Mouse (Mus musculus) hindbrain, embryonic 13.5 days (tissue): ENCODE data around the gene Hoxa11. TPM values are rescaled to one million over a fixed set of nuclear protein-coding genes. Genes with fewer than 3 reads are reported as not detected.

Experiments
- ATAC-seq: fragments of 200-750 bp; cut with Nextera tagmentation; 2 replicates; pipeline ENCODE4 v1.8.0; 2017; ENCODE audit warnings: moderate TSS enrichment; ENCODE audit not compliant: low FRiP score
- H3K27ac ChIP-seq: fragments of 300-500 bp; sonication (generic); 2 replicates; pipeline ENCODE4 v1.5.1; 2015; ENCODE audit warnings: inconsistent platforms, mild to moderate bottlenecking, moderate library complexity
- H3K27me3 ChIP-seq: fragments of 300-500 bp; sonication (generic); 2 replicates; pipeline ENCODE4 v1.6.1; 2015; ENCODE audit warnings: mild to moderate bottlenecking, inconsistent platforms
- H3K36me3 ChIP-seq: fragments of 300-500 bp; sonication (generic); 2 replicates; pipeline ENCODE4 v1.6.1; 2015; ENCODE audit warnings: mild to moderate bottlenecking, inconsistent platforms
- H3K4me1 ChIP-seq: fragments of 300-500 bp; sonication (generic); replicated peaks from 2 replicates; pipeline ENCODE4 v1.6.1; 2015; ENCODE audit warnings: inconsistent platforms
- H3K4me2 ChIP-seq: fragments of 300-500 bp; sonication (generic); 2 replicates; pipeline ENCODE4 v1.6.1; 2015; ENCODE audit warnings: inconsistent platforms, mild to moderate bottlenecking, moderate library complexity
- H3K4me3 ChIP-seq: fragments of 300-500 bp; sonication (generic); 2 replicates; pipeline ENCODE4 v1.5.1; 2015; ENCODE audit warnings: mild to moderate bottlenecking, inconsistent platforms
- H3K9ac ChIP-seq: fragments of 300-500 bp; sonication (generic); 2 replicates; pipeline ENCODE4 v1.6.1; 2015; ENCODE audit warnings: mild to moderate bottlenecking, inconsistent platforms
- H3K9me3 ChIP-seq: fragments of 300-500 bp; sonication (generic); 2 replicates; pipeline ENCODE4 v1.6.1; 2016; ENCODE audit warnings: inconsistent platforms
- WGBS: fragments of 180-500 bp; shearing (Covaris S2); methylation state at CpG from one replicate; pipeline ENCODE4 v1.1.7; 2015; 5-methylcytosine and 5-hydroxymethylcytosine counted together
- polyA plus RNA-seq: library from polyadenylated mRNA; unstranded; fragments of >200 nt; fragmentation: Nextera tagmentation; extraction: Ambion mirVana; gene quantifications from 2 replicates; pipeline ENCODE4 v1.2.1, GENCODE M21; 2015

Hoxa11 gene
- polyA plus RNA-seq, 1 experiment from 2014 or later: not detected

DNA sequence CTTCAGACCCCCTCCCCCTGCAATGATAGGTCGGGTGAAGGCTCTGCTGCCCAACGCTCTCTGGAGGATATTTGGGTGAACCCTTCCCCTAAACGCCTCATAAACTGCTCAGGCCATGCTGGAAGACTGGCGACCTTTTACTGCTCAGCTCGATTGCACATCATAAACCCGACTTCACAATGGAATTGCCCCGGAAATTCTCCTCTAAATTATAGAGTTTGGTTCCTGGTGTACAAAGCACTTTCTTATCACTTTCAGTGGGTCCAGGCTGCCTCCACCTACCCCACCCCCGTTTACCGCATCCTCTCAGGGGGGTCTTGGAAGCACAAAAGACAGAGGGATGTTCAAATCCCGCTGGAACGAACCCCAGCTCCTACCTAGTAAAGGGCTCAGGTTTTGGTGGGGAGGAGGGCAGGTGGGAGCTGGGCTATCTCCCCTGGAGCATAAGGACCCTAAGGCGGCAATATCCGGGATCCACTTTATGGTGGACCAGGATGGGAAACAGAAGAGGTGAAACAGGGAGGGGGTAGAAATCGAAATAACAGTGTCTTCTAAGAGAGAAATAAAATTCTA lies 26.9 kb downstream of the Hoxa11 start:
- Histone ChIP-seq H3K36me3 (no peaks in the 10 kb centered on the region), H3K9ac (no peak overlapping the region), H3K27ac (no peak overlapping the region), H3K9me3 (no peaks in the 10 kb centered on the region), H3K4me2 (no peak overlapping the region), H3K4me3 (no peak overlapping the region), H3K4me1 (peaks cover 21% of the 10 kb centered on the region), H3K27me3 (peaks cover 100% of the 10 kb centered on the region)
- no peak for ATAC-seq
- 8% methylated on average over 14 of the region's 14 CpGs for WGBS

DNA sequence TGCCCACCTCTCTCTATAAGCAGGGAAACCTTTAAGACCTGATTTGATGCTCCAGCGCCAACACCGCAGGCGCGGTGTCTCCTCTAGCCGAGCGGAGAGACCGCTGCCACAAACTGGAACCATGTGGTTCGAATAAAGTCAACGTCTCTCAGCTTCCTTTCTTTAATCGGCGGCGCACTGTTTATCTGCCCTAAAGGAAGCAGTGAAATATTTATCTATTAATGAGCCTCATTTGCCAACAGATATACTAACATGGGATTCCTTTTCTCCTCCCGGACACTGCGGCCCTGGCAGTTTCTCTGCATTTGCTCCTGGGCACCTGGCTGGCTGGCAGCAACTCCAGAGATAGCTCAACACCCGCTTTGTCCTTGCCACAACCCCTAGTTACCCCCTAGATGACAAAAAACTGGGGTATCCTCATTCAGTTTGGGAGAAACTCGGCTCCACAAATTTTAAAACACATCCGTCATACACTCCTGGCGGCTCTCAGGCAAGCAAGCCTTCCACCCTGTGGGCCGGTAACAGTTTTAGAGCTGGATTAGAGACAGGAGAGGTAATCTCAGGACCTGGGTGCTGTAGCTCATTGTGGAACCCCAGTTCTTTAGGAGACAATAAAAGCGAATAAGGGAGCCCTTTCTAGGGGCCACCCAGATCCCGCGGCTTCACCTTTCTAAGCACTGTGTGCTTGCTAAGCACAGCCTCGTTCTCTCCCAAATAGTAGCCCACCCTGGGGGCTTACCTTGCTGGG lies 27.5 kb downstream of the Hoxa11 start:
- H3K4me3 ChIP-seq: peak overlapping the region; percentile 33
- H3K27ac ChIP-seq: no peak overlapping the region; the same call in 1 of the 2 replicates
- H3K9ac ChIP-seq: no peak overlapping the region
- H3K27me3 ChIP-seq: peaks cover 100% of the 10 kb centered on the region
- no peaks in the 10 kb centered on the region for H3K9me3 ChIP-seq
- peak overlapping the region; percentile 44 for H3K4me2 ChIP-seq
- H3K36me3 ChIP-seq: no peaks in the 10 kb centered on the region
- peaks cover 22% of the 10 kb centered on the region for H3K4me1 ChIP-seq
- 5% methylated on average over 23 of the region's 23 CpGs for WGBS
- ATAC-seq: no peak

DNA sequence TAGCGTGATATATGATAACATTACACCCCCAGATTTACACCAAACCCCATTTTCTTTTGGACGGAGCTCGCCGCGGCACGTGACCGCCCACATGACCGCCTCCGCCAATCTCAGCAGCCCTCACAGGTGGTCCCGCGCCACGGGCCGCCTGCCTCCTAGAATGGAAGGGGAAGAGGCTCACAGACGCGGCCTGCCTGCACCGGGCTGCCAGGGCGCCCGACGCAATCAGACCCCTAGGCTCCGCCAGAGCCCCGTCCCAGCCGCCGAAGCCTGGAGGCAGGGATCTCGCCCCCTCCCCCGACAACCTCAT lies 28.2 kb downstream of the Hoxa11 start:
- H3K9ac ChIP-seq: no peak overlapping the region
- peak; percentile 46; the same call in 1 of the 2 replicates for ATAC-seq

DNA sequence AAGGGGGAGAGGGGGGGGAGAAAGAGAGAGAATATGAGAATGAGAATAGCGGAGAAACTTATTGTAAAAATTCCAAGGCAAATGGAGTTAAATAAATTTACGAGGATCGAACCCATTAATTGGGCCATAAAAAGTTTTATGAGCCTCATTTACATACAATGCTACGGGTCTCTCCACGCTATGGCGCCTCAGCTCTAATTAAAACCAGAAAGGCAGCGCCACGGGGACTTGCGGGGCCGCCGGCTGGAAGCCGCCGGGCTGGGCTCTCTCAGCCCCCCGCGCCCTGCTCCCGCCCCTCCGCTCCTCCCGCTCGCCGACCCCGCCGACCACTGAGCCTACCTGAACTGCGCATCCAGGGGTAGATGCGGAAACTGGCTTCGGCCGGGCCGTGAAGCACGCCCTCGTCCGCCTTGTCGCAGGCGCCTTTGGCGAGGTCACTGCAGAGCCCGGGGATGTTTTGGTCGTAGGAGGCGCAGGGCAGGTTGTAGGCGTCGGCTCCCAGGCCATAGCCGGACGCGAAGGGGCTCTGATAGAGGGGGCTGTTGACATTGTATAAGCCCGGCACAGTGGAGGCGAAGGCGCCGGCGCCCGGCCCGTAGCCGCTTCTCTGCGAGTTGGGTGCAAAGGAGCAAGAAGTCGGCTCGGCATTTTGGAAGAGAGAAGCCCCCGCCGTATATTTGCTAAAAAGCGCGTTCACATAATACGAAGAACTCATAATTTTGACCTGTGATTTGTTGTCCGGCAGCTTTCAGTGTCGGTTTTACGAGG lies 28.7 kb downstream of the Hoxa11 start:
- WGBS: 2% methylated on average over 60 of the region's 60 CpGs
- H3K4me3 ChIP-seq: peak overlapping the region; percentile 33
- H3K27ac ChIP-seq: peak overlapping the region; percentile 48; the same call in 1 of the 2 replicates
- peaks cover 33% of the 10 kb centered on the region for H3K4me1 ChIP-seq
- ATAC-seq: no peak
- peak overlapping the region; percentile 63 for H3K9ac ChIP-seq
- peaks cover 100% of the 10 kb centered on the region for H3K27me3 ChIP-seq
- H3K36me3 ChIP-seq: no peaks in the 10 kb centered on the region
- no peaks in the 10 kb centered on the region for H3K9me3 ChIP-seq
- H3K4me2 ChIP-seq: peak overlapping the region; percentile 44

More for the DNA sequence above, 28.2 kb downstream of the Hoxa11 start:
- H3K4me1 ChIP-seq: peaks cover 28% of the 10 kb centered on the region
- peaks cover 100% of the 10 kb centered on the region for H3K27me3 ChIP-seq
- H3K4me3 ChIP-seq: peak overlapping the region; percentile 33
- H3K27ac ChIP-seq: no peak overlapping the region
- peak overlapping the region; percentile 44 for H3K4me2 ChIP-seq
- under 1% methylated on average over 24 of the region's 25 CpGs for WGBS
- H3K36me3 ChIP-seq: no peaks in the 10 kb centered on the region
- no peaks in the 10 kb centered on the region for H3K9me3 ChIP-seq

DNA sequence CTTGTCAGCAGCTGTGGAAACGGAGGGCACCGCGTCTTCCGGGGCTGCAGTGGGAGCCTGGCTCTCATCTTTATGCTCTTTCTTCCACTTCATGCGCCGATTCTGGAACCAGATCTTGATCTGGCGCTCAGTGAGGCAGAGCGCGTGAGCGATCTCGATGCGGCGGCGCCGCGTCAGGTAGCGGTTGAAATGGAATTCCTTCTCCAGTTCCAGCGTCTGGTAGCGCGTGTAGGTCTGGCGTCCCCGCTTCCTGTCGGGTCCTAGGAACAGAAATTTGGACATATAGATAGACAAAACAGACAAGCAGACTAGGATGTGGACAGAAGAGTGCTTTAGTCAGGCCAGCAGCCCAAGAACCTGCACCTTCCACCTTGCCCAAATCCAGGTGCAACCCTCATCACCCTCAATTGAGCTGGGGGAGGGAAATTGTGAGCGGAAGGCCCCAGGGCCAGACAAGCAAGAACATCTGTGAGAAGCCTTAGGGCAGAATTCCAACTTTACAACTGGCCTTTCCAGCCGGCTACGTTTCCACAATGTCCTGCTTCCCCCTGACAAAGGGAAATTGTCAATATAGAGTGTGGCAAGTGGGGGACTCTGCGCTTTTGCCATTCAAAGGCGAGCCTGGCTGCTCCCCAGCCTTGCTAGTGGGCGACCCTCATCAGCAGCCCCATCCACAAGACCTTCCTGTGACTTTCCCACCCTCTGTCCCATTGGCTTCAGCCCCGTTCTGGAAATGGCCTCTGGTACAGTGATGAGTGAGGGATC lies 29.7 kb downstream of the Hoxa11 start:
- H3K27me3 ChIP-seq: peaks cover 100% of the 10 kb centered on the region
- peak overlapping the region; percentile 42 for H3K27ac ChIP-seq
- H3K9ac ChIP-seq: 0 out of 2 replicates have a peak overlapping the region, but pooled peaks have one; percentile 11
- peak overlapping the region; percentile 33 for H3K4me3 ChIP-seq
- H3K4me1 ChIP-seq: peaks cover 32% of the 10 kb centered on the region
- H3K9me3 ChIP-seq: no peaks in the 10 kb centered on the region
- peak overlapping the region; percentile 34 for H3K4me2 ChIP-seq
- H3K36me3 ChIP-seq: no peaks in the 10 kb centered on the region
- WGBS: 2% methylated on average over 30 of the region's 30 CpGs
- no peak for ATAC-seq

DNA sequence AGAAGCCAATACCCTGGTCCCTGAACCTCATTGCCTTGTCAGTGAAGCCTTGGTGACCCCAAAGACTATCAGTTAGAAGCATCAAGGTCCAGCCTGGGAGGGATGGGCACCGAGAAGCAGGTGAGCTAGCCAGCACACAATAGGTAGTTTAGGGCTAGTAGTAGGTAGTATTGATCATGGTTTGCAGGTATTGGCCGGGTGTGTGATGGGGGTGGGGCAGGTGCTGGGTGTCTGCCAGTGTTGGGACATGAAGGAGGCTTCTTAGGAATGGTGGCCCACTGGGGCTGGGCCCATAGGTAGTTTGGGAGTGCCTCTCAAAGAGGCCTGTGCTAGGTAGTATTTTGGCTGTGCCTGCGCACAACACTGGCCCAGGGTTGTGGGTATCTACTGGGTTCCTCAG lies 30.5 kb downstream of the Hoxa11 start:
- H3K27ac ChIP-seq: no peak overlapping the region
- 14% methylated on average over 3 of the region's 3 CpGs for WGBS
- H3K4me2 ChIP-seq: peak overlapping the region; percentile 34; the same call in 1 of the 2 replicates
- H3K27me3 ChIP-seq: peaks cover 99% of the 10 kb centered on the region
- no peak overlapping the region for H3K9ac ChIP-seq
- no peak overlapping the region for H3K4me3 ChIP-seq
- peaks cover 32% of the 10 kb centered on the region for H3K4me1 ChIP-seq
- H3K9me3 ChIP-seq: no peaks in the 10 kb centered on the region
- no peak for ATAC-seq
- no peaks in the 10 kb centered on the region for H3K36me3 ChIP-seq

DNA sequence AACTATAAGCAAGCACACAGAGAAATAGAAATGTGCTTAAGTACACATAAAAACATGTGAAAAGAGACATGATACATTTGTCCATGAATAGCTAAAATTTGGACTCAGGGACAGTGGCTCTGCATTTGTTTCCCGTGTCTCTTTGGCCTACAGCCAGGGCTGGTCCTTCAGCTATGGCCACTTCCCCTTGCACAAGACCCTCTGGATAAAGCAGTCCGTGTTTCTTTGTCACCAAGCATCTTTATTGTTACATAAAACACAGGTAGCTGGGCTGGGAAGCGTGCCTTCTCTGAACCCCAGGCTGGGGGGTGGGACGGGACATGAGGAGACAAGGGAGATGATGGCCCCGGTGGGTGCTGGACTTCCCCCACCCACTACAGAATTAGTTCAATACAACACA lies 31.3 kb downstream of the Hoxa11 start:
- H3K4me1 ChIP-seq: peaks cover 38% of the 10 kb centered on the region
- H3K9me3 ChIP-seq: no peaks in the 10 kb centered on the region
- no peak overlapping the region for H3K9ac ChIP-seq
- H3K27ac ChIP-seq: no peak overlapping the region
- 24% methylated on average over 5 of the region's 5 CpGs for WGBS
- no peak overlapping the region for H3K4me2 ChIP-seq
- no peak for ATAC-seq
- H3K4me3 ChIP-seq: no peak overlapping the region
- H3K36me3 ChIP-seq: no peaks in the 10 kb centered on the region
- peaks cover 99% of the 10 kb centered on the region for H3K27me3 ChIP-seq

DNA sequence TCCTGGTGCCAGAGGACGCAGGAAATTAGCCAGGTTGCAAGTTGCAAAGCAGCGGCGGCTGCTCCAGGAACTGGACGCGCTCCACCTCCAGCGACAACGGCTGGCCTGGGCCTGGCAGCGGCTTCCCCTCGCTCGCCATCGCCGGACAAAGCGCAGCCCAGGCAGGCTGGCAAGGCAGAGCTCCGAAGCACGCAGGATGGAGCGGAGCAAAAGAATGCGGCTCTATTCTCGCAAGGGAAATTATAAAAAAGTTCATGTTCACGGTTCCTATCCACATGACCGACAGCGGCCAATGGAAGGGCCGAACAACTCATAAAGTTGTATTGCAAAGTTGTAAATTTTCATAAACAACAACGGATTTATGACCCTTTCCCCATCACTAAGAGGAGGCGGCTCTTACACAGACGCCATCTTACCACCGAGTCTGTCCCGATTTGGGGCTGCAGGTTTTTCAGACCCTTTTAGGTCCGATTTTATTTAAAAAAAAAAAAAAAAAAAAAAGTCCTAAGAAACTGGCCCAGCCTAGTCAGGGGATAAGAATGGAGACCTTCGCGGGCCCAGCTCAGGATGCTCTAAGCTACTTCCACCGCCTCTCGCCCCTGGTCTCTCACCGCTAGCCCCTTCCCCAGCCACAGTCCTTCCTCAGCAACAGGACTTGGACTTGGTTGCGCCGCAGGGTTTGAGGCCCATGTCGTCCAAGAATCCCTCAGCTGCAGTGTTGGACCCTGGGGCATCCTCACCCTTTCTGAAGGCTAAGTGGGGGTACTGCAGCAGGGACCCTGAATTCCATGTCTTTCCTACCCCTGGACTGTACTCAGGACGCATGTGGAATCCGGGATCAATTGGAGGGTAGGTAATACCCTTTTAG lies 32.3 kb downstream of the Hoxa11 start, which contains the start of the genes Hoxa3 and Gm28308:
TSS of gene Hoxa3 (minus strand) at position 218 of the 868 bp plus-strand sequence.
TSS of gene Gm28308 (minus strand) at position 221 of the 868 bp plus-strand sequence.
- H3K9ac ChIP-seq: peak within 1 kb of the TSS; percentile 49
- no peaks in the 10 kb centered on the region for H3K9me3 ChIP-seq
- peak within 1 kb of the TSS; percentile 64 for H3K4me2 ChIP-seq
- peak within 1 kb of the TSS; percentile 34 for H3K4me3 ChIP-seq
- no peaks in the 10 kb centered on the region for H3K36me3 ChIP-seq
- peak within 1 kb of the TSS; percentile 82 for H3K27ac ChIP-seq
- 6% methylated on average over 38 of the region's 38 CpGs for WGBS
- no peak for ATAC-seq
- peaks cover 99% of the 10 kb centered on the region for H3K27me3 ChIP-seq
- peaks cover 47% of the 10 kb centered on the region for H3K4me1 ChIP-seq

DNA sequence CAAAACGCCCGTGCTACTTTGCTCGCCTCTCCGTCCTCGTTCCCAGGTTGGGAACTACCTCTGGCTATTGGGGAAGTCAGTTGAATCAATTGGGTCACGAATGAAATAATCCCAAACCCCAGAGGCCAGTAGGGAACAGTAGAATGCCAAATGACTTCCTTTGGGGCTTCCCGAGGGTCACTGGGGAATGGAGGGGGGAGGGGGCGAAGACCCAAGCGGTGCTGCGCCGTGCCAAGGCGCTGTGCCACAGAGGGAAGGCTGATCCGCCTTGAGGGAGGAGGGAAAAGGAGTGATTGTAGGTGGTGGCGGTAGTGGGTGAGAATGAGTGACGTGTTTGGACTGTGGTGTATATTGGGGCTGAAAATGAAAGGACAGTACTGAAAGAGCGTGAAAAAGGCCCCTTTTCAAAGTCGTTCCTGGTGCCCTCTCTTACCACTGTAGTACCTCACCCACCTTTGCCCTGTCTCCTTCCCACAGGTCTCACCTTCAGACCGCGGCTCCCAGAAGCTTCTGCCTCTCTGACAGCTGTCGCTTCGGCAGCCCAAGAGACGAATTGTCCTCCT lies 33.0 kb downstream of the Hoxa11 start:
- H3K4me3 ChIP-seq: peak overlapping the region; percentile 34
- H3K27me3 ChIP-seq: peaks cover 99% of the 10 kb centered on the region
- peak overlapping the region; percentile 49; the same call in 1 of the 2 replicates for H3K9ac ChIP-seq
- peak overlapping the region; percentile 64 for H3K4me2 ChIP-seq
- H3K27ac ChIP-seq: peak overlapping the region; percentile 82
- no peaks in the 10 kb centered on the region for H3K9me3 ChIP-seq
- ATAC-seq: no peak
- WGBS: 1% methylated on average over 22 of the region's 22 CpGs
- H3K4me1 ChIP-seq: peaks cover 50% of the 10 kb centered on the region
- H3K36me3 ChIP-seq: no peaks in the 10 kb centered on the region

DNA sequence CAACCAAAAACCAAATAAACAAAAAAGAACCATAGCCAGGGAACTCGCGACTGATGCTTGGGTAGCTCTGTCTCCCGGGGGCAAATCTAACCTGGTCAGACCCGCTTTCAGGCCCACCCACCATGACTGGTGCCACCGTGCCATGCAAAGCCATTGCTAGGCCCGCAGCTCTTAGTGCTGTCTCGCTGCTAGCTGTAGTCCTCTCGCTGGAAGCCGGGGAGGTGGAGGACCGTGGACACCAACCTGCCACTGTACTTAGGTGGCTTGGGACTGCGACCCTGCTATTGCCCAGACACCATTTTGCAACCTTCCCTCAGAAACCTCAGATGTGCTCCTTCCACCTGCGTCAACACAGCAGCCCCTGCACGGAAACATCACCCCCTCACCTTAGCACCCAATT lies 33.6 kb downstream of the Hoxa11 start:
- Histone ChIP-seq H3K27me3 (peaks cover 99% of the 10 kb centered on the region), H3K27ac (peak overlapping the region; percentile 82), H3K4me3 (peak overlapping the region; percentile 34), H3K9ac (peak overlapping the region; percentile 49), H3K36me3 (no peaks in the 10 kb centered on the region), H3K4me2 (peak overlapping the region; percentile 64), H3K4me1 (peaks cover 43% of the 10 kb centered on the region), H3K9me3 (no peaks in the 10 kb centered on the region)
- 4% methylated on average over 13 of the region's 13 CpGs for WGBS
- ATAC-seq: no peak
